Mouse (Mus musculus) heart, adult 18-20 months (tissue): ENCODE results near the gene Eif4a2. TPM values are rescaled to one million over a fixed set of nuclear protein-coding genes. Genes with fewer than 3 reads are reported as not detected.

ENCODE experiments used
- DNase-seq, 2 experiments: peaks; one replicate each; pipeline ENCODE4 v3.0.0; 2021 to 2022; ENCODE audit warnings: mixed read lengths in 1 of 2
- total RNA-seq, 2 experiments: library from RNA; stranded (reverse); gene quantifications; 2 replicates each; pipeline ENCODE4 v1.2.3; 2021

Eif4a2 gene
- total RNA-seq, 2 experiments from 2014 or later = 420 to 448 TPM

- DNase-seq = peak in 1 of 2 experiments; percentile 34
These were observed 4.1 kb upstream of the Eif4a2 start for GRCm38 (mm10) chr16:23103038-23103745.

- peak in 1 of 2 experiments; percentile 3 for DNase-seq
These were observed 3.4 kb upstream of the Eif4a2 start for GRCm38 (mm10) chr16:23103841-23104240.

DNA sequence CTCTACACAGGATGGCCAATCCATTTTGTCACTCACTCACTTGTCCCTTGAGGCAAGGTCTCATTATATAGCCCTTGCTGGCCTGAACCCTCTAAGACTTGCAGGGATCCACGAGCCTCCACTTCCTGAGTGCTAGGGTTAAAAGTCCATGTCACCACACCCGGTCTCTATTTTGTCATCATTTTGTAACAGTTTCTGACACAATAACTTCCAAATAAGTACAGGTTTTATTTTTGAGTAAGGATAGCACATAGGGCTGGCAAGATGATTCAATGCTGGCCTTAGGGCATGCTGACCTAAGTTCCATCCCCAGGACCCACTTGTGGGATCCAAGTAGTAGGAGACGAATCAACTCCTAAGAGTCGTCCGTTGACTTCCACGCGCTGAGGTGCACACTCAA lies 1.1 kb upstream of the Eif4a2 start:
- peak in 1 of 2 experiments; percentile 18 for DNase-seq

DNA sequence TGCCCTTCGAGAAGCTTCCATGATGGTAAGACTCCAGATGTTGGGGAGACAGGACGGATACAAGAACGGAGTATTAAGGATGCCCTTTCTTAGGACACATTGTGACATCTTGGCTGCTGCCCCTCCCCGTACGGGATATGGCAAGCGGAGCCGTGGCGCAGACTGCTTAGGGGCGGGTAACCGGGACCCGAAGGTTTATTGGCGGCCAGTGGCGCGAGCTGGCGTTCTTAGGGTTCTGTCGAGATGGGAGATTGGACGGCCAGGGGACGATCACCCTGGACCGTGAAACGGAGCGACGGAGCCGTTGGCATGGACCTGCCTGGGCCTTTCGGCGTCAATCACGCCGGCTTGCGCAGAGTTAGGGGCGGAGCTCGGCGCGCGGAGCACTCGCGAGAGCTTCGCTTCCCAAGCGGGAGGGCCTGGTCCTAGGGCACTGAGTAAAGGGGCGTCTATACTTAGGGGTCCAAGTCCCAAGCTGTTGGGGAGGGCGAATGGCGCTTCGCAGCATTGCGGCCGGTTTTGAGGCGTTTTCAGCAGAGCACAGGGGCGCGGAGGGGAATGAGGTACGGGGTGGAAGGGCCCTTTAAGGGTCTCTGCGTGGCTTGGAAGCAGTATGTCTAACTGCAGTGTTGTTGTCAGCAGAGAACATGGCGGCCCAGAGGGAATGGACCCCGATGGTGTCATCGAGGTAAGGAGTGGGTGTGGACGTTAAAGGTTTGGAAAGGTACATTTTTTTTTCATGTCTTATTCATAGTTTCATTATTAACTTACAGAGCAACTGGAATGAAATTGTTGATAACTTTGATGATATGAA lies 909 bp downstream of the Eif4a2 start:
- peak; percentile 87 to 88 for DNase-seq

- DNase-seq = peak in 1 of 2 experiments; percentile 5
These were observed 1.7 kb downstream of the Eif4a2 start for GRCm38 (mm10) chr16:23108943-23109342.

GRCm38 (mm10) chr16:23109350-23110280 lies 2.4 kb downstream of the Eif4a2 start:
- no peak for DNase-seq

GRCm38 (mm10) chr16:23112348-23112747 lies 5.1 kb downstream of the Eif4a2 start:
- no peak for DNase-seq

- DNase-seq = no peak
These were observed 5.7 kb downstream of the Eif4a2 start for GRCm38 (mm10) chr16:23112861-23113435.

- DNase-seq = no peak
These were observed 6.7 kb downstream of the Eif4a2 start for GRCm38 (mm10) chr16:23113903-23114302.

GRCm38 (mm10) chr16:23114339-23115171 lies 7.3 kb downstream of the Eif4a2 start:
- DNase-seq = no peak

GRCm38 (mm10) chr16:23115486-23115885 lies 8.2 kb downstream of the Eif4a2 start:
- DNase-seq = no peak

GRCm38 (mm10) chr16:23117173-23117572 lies 9.9 kb downstream of the Eif4a2 start:
- DNase-seq = no peak

GRCm38 (mm10) chr16:23122446-23122845 lies 15.2 kb downstream of the Eif4a2 start:
- no peak for DNase-seq

- no peak for DNase-seq
These were observed 15.9 kb downstream of the Eif4a2 start for GRCm38 (mm10) chr16:23123104-23123503.

GRCm38 (mm10) chr16:23124398-23124797 lies 17.2 kb downstream of the Eif4a2 start:
- DNase-seq = no peak

- no peak for DNase-seq
These were observed 20.0 kb downstream of the Eif4a2 start for GRCm38 (mm10) chr16:23127311-23127672.

- peak; percentile 94 to 95 for DNase-seq
These were observed 20.6 kb downstream of the Eif4a2 start, which contains the start of gene Rfc4 for GRCm38 (mm10) chr16:23127673-23128375. TSS of gene Rfc4 (minus strand) at chr16:23127737.

GRCm38 (mm10) chr16:23130303-23130702 lies 23.1 kb downstream of the Eif4a2 start:
- no peak for DNase-seq

DNA sequence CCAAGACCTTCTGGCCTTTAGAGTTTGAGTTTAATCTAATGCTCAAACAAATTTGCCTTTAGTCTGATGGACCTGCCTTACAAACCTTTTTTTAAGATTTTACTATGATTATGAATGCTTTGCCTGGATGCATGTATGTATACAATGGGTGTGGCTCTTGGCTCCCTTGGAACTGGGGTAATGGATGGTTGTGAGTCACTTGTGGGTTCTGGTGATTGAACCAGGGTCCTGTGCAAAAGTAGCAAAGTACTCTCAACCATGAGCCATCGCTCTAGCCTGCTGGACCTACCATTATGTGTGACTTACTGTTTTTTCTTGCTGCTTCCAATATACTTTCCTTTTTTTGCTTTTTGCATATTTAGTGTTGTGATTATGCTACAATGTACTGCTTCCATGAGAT lies 25.1 kb downstream of the Eif4a2 start:
- DNase-seq = no peak
